Mouse (Mus musculus) hindbrain, postnatal 0 days (tissue): ENCODE measurements at regions not wholly inside any gene's neighbourhood (a gene's known extent, or its start where the extent isn't known, plus 50 kb on each side); places are given as distances from the start of the nearest gene placed in this dataset.

ENCODE experiments used
- ATAC-seq: fragments of 200-750 bp; cut with Nextera tagmentation; 2 replicates; pipeline ENCODE4 v1.8.0; 2017; ENCODE audit warnings: mild to moderate bottlenecking, moderate TSS enrichment, moderate library complexity
- DNase-seq: peaks from one replicate; pipeline ENCODE4 v3.0.0-alpha.2; 2015; ENCODE audit warnings: low spot score
- H3K27ac ChIP-seq: fragments of 300-500 bp; sonication (generic); 2 replicates; pipeline ENCODE4 v1.5.1; 2014; ENCODE audit warnings: mild to moderate bottlenecking
- H3K27me3 ChIP-seq: fragments of 300-500 bp; sonication (generic); 2 replicates; pipeline ENCODE4 v1.6.1; 2014; ENCODE audit warnings: low read length, mixed read lengths; ENCODE audit not compliant: insufficient read depth
- H3K36me3 ChIP-seq: fragments of 300-500 bp; sonication (generic); 2 replicates; pipeline ENCODE4 v1.6.1; 2014; ENCODE audit warnings: low read length, mixed read lengths; ENCODE audit not compliant: insufficient read depth
- H3K4me1 ChIP-seq: fragments of 300-500 bp; sonication (generic); 2 replicates; pipeline ENCODE4 v1.6.1; 2014; ENCODE audit warnings: antibody characterized with exemption, low read length, mixed read lengths; ENCODE audit not compliant: insufficient read depth
- H3K4me2 ChIP-seq: fragments of 300-500 bp; sonication (generic); 2 replicates; pipeline ENCODE4 v1.6.1; 2014; ENCODE audit warnings: low read depth, mild to moderate bottlenecking, low read length, moderate library complexity, mixed read lengths
- H3K4me3 ChIP-seq: fragments of 300-500 bp; sonication (generic); 2 replicates; pipeline ENCODE4 v1.5.1; 2014; ENCODE audit warnings: low read length
- H3K9ac ChIP-seq: fragments of 300-500 bp; sonication (generic); replicated peaks from 2 replicates; pipeline ENCODE4 v1.6.1; 2014; ENCODE audit warnings: mild to moderate bottlenecking, low read length, moderate library complexity, mixed read lengths
- H3K9me3 ChIP-seq: fragments of 300-500 bp; sonication (generic); 2 replicates; pipeline ENCODE4 v1.6.1; 2016; ENCODE audit warnings: low read length, mixed read lengths
- CTCF ChIP-seq: IDR thresholded peaks from 2 replicates; pipeline ENCODE4 v1.5.1; 2016; ENCODE audit warnings: antibody characterized with exemption, control low read depth, low read depth
- WGBS: fragments of 180-500 bp; shearing (Covaris S2); extraction: QIAGEN DNeasy Blood & Tissue Kit; methylation state at CpG from one replicate; pipeline ENCODE4 v1.1.7; 2014; 5-methylcytosine and 5-hydroxymethylcytosine counted together

GRCm38 (mm10) chr1:120964179-120964517 is 361.9 kb downstream of the En1 start:
- ATAC-seq, result 0 out of 2 replicates have a peak, but pooled peaks have one; percentile 29

GRCm38 (mm10) chr1:120966132-120966531 is 363.9 kb downstream of the En1 start:
- no peak for DNase-seq
- Histone ChIP-seq H3K4me1 (no peaks in the 10 kb centered on the region), H3K27ac (no peak overlapping the region), H3K27me3 (no peaks in the 10 kb centered on the region), H3K36me3 (no peaks in the 10 kb centered on the region), H3K9ac (no peak overlapping the region), H3K4me2 (no peak overlapping the region), H3K4me3 (no peak overlapping the region), H3K9me3 (no peaks in the 10 kb centered on the region)
- TF ChIP-seq CTCF, result no peak
- ATAC-seq, result no peak
- 65% methylated on average over 3 of the region's 3 CpGs for WGBS

More at GRCm38 (mm10) chr1:120964179-120964517, 361.9 kb downstream of the En1 start:
- Histone ChIP-seq H3K27me3 (no peaks in the 10 kb centered on the region), H3K4me2 (peak overlapping the region; percentile 56), H3K4me1 (no peaks in the 10 kb centered on the region), H3K9ac (no peak overlapping the region; the same call in 1 of the 2 replicates), H3K36me3 (no peaks in the 10 kb centered on the region), H3K27ac (no peak overlapping the region), H3K4me3 (peak overlapping the region; percentile 25), H3K9me3 (no peaks in the 10 kb centered on the region)
- DNase-seq, result peak; percentile 7
- WGBS, result 53% methylated on average over 17 of the region's 17 CpGs
- no peak for TF ChIP-seq CTCF

- Histone ChIP-seq H3K27ac (no peak overlapping the region), H3K9me3 (no peaks in the 10 kb centered on the region), H3K27me3 (no peaks in the 10 kb centered on the region), H3K36me3 (no peaks in the 10 kb centered on the region), H3K4me3 (no peak overlapping the region), H3K4me1 (no peaks in the 10 kb centered on the region), H3K9ac (no peak overlapping the region), H3K4me2 (no peak overlapping the region)
- TF ChIP-seq CTCF, result no peak
- 77% methylated on average over 1 of the region's 1 CpGs for WGBS
- DNase-seq (peak; percentile 38), ATAC-seq (no peak)
These were observed 357.7 kb downstream of the Insig2 start for GRCm38 (mm10) chr1:120974661-120975060.

GRCm38 (mm10) chr1:121004535-121004934 is 327.9 kb downstream of the Insig2 start:
- 93% methylated on average over 7 of the region's 7 CpGs for WGBS
- Histone ChIP-seq H3K27me3 (no peaks in the 10 kb centered on the region), H3K9ac (no peak overlapping the region), H3K4me1 (no peaks in the 10 kb centered on the region), H3K36me3 (no peaks in the 10 kb centered on the region), H3K27ac (no peak overlapping the region), H3K9me3 (no peaks in the 10 kb centered on the region), H3K4me2 (no peak overlapping the region), H3K4me3 (no peak overlapping the region)
- TF ChIP-seq CTCF, result no peak
- no peak for DNase-seq
- no peak for ATAC-seq

- Histone ChIP-seq H3K27me3 (no peaks in the 10 kb centered on the region), H3K36me3 (no peaks in the 10 kb centered on the region), H3K4me3 (no peak overlapping the region), H3K4me1 (no peaks in the 10 kb centered on the region), H3K27ac (no peak overlapping the region), H3K9me3 (no peaks in the 10 kb centered on the region; the same call in 1 of the 2 replicates), H3K4me2 (no peak overlapping the region), H3K9ac (no peak overlapping the region)
- DNase-seq (no peak), ATAC-seq (no peak)
- no peak for TF ChIP-seq CTCF
- 47% methylated on average over 3 of the region's 3 CpGs for WGBS
These were observed 327.2 kb downstream of the Insig2 start for GRCm38 (mm10) chr1:121005198-121005597.

GRCm38 (mm10) chr1:121012126-121012525 is 320.3 kb downstream of the Insig2 start:
- Histone ChIP-seq H3K36me3 (no peaks in the 10 kb centered on the region), H3K4me3 (no peak overlapping the region), H3K4me1 (no peaks in the 10 kb centered on the region), H3K9ac (no peak overlapping the region), H3K27ac (no peak overlapping the region), H3K9me3 (peaks cover 5% of the 10 kb centered on the region; the same call in 1 of the 2 replicates), H3K4me2 (no peak overlapping the region), H3K27me3 (no peaks in the 10 kb centered on the region)
- no peak for TF ChIP-seq CTCF
- DNase-seq (no peak), ATAC-seq (no peak)

GRCm38 (mm10) chr1:121013839-121014503 is 318.4 kb downstream of the Insig2 start:
- Histone ChIP-seq H3K9me3 (peaks cover 5% of the 10 kb centered on the region; the same call in 1 of the 2 replicates), H3K9ac (no peak overlapping the region), H3K4me1 (no peaks in the 10 kb centered on the region), H3K27ac (no peak overlapping the region), H3K36me3 (no peaks in the 10 kb centered on the region), H3K27me3 (no peaks in the 10 kb centered on the region), H3K4me2 (no peak overlapping the region), H3K4me3 (no peak overlapping the region)
- DNase-seq, result peak; percentile 3
- TF ChIP-seq CTCF, result peak; percentile 23; the same call in 1 of the 2 replicates
- no peak for ATAC-seq
- WGBS, result 37% methylated on average over 12 of the region's 12 CpGs
